Mouse (Mus musculus) testis, adult 2 months (tissue): ENCODE measurements around the gene Dcdc2b. TPM values are rescaled to one million over a fixed set of nuclear protein-coding genes. Genes with fewer than 3 reads are reported as not detected.
A peak's percentile ranks its signal among the peaks of the same experiment; 100 is the strongest.

Source experiments
- H3K27ac ChIP-seq: fragments of 200-500 bp; 2 replicates; pipeline ENCODE4 v1.5.1; 2012; ENCODE audit warnings: low read depth, low read length; ENCODE audit not compliant: control insufficient read depth, insufficient read depth
- H3K27me3 ChIP-seq: fragments of 200-500 bp; 2 replicates; pipeline ENCODE4 v1.6.1; 2012; ENCODE audit warnings: mild to moderate bottlenecking, low read length, moderate library complexity; ENCODE audit not compliant: control insufficient read depth, insufficient read depth
- H3K36me3 ChIP-seq: fragments of 200-500 bp; 2 replicates; pipeline ENCODE4 v1.6.1; 2012; ENCODE audit warnings: mild to moderate bottlenecking, low read length; ENCODE audit not compliant: control insufficient read depth, insufficient read depth
- H3K4me1 ChIP-seq: fragments of 200-500 bp; 2 replicates; pipeline ENCODE4 v1.6.1; 2012; ENCODE audit warnings: low read length; ENCODE audit not compliant: control insufficient read depth, insufficient read depth
- H3K4me3 ChIP-seq: fragments of 200-500 bp; 2 replicates; pipeline ENCODE4 v1.5.1; 2012; ENCODE audit warnings: low read depth, mild to moderate bottlenecking, low read length, moderate library complexity, mixed read lengths; ENCODE audit not compliant: control insufficient read depth
- CTCF ChIP-seq: fragments of 200-500 bp; IDR thresholded peaks from 2 replicates; pipeline ENCODE4 v1.5.1; 2012; ENCODE audit warnings: low read depth, mild to moderate bottlenecking, inconsistent platforms, low read length, moderate library complexity; ENCODE audit not compliant: control insufficient read depth, insufficient read depth, insufficient replicate concordance
- POLR2A ChIP-seq: fragments of 200-500 bp; IDR thresholded peaks from 2 replicates; pipeline ENCODE4 v1.6.1; 2012; ENCODE audit warnings: low read depth, mild to moderate bottlenecking, inconsistent platforms, low read length, moderate library complexity; ENCODE audit not compliant: control insufficient read depth
- polyA plus RNA-seq: library from polyadenylated mRNA; depleted of rRNA; stranded (reverse); fragments of >200 nt; gene quantifications from 2 replicates; pipeline ENCODE4 v1.2.3, GENCODE M21; 2012

Dcdc2b gene
- polyA plus RNA-seq, 1 experiment = 15.5 TPM

- H3K36me3 ChIP-seq = no peaks in the 10 kb centered on the region; the same call in 1 of the 2 replicates
- TF ChIP-seq POLR2A (no peak), CTCF (no peak)
- H3K4me3 ChIP-seq = no peak overlapping the region
- H3K4me1 ChIP-seq = peaks cover 2% of the 10 kb centered on the region; the same call in 1 of the 2 replicates
- H3K27me3 ChIP-seq = no peaks in the 10 kb centered on the region
- H3K27ac ChIP-seq = no peak overlapping the region
These were observed 27.1 kb downstream of the Dcdc2b start for GRCm38 (mm10) chr4:129586943-129587342.

- no peak overlapping the region for H3K27ac ChIP-seq
- TF ChIP-seq POLR2A (no peak), CTCF (no peak)
- H3K4me1 ChIP-seq = peaks cover 2% of the 10 kb centered on the region; the same call in 1 of the 2 replicates
- no peaks in the 10 kb centered on the region for H3K36me3 ChIP-seq
- H3K27me3 ChIP-seq = no peaks in the 10 kb centered on the region
- H3K4me3 ChIP-seq = no peak overlapping the region
These were observed 28.3 kb downstream of the Dcdc2b start for GRCm38 (mm10) chr4:129585773-129586172.

- Histone ChIP-seq H3K27me3 (no peaks in the 10 kb centered on the region), H3K4me3 (peak overlapping the region; percentile 84), H3K36me3 (no peaks in the 10 kb centered on the region), H3K27ac (peak overlapping the region; percentile 9; the same call in 1 of the 2 replicates), H3K4me1 (peaks cover 2% of the 10 kb centered on the region; the same call in 1 of the 2 replicates)
- TF ChIP-seq POLR2A (no peak; the same call in 1 of the 2 replicates), CTCF (peak; percentile 68; the same call in 1 of the 2 replicates)
These were observed 29.0 kb downstream of the Dcdc2b start for GRCm38 (mm10) chr4:129584884-129585608.

- H3K36me3 ChIP-seq = no peaks in the 10 kb centered on the region
- no peak overlapping the region for H3K27ac ChIP-seq
- TF ChIP-seq CTCF = no peak
- TF ChIP-seq POLR2A = no peak
- peaks cover 2% of the 10 kb centered on the region; the same call in 1 of the 2 replicates for H3K4me1 ChIP-seq
- H3K4me3 ChIP-seq = no peak overlapping the region
- H3K27me3 ChIP-seq = no peaks in the 10 kb centered on the region
These were observed 29.7 kb downstream of the Dcdc2b start for GRCm38 (mm10) chr4:129584370-129584769.

GRCm38 (mm10) chr4:129582251-129582650 is 31.8 kb downstream of the Dcdc2b start:
- no peaks in the 10 kb centered on the region for H3K36me3 ChIP-seq
- H3K4me1 ChIP-seq = peaks cover 2% of the 10 kb centered on the region; the same call in 1 of the 2 replicates
- H3K27ac ChIP-seq = no peak overlapping the region
- H3K4me3 ChIP-seq = no peak overlapping the region
- no peaks in the 10 kb centered on the region for H3K27me3 ChIP-seq
- no peak for TF ChIP-seq CTCF
- TF ChIP-seq POLR2A = no peak

- Histone ChIP-seq H3K36me3 (no peaks in the 10 kb centered on the region), H3K4me3 (no peak overlapping the region), H3K27me3 (no peaks in the 10 kb centered on the region), H3K27ac (no peak overlapping the region), H3K4me1 (peaks cover 3% of the 10 kb centered on the region)
- TF ChIP-seq POLR2A (no peak), CTCF (no peak)
These were observed 33.7 kb downstream of the Dcdc2b start for GRCm38 (mm10) chr4:129580347-129580746.

GRCm38 (mm10) chr4:129578466-129578865 is 35.6 kb downstream of the Dcdc2b start, which contains the start of gene Fam167b:
Fam167b (minus strand) TSS chr4:129578549.
- H3K4me3 ChIP-seq = no peak within 1 kb of the TSS
- TF ChIP-seq CTCF = no peak
- no peak for TF ChIP-seq POLR2A

GRCm38 (mm10) chr4:129577688-129578087 is 36.4 kb downstream of the Dcdc2b start:
- H3K27me3 ChIP-seq = no peaks in the 10 kb centered on the region
- no peak overlapping the region for H3K27ac ChIP-seq
- TF ChIP-seq POLR2A = no peak
- TF ChIP-seq CTCF = no peak
- peaks cover 3% of the 10 kb centered on the region for H3K4me1 ChIP-seq
- H3K36me3 ChIP-seq = no peaks in the 10 kb centered on the region
- no peak overlapping the region for H3K4me3 ChIP-seq

More at GRCm38 (mm10) chr4:129578466-129578865, 35.6 kb downstream of the Dcdc2b start, which contains the start of gene Fam167b:
- peaks cover 3% of the 10 kb centered on the region for H3K4me1 ChIP-seq
- no peaks in the 10 kb centered on the region for H3K36me3 ChIP-seq
- no peaks in the 10 kb centered on the region for H3K27me3 ChIP-seq
- no peak within 1 kb of the TSS for H3K27ac ChIP-seq
